Mouse (Mus musculus): Measurements from ENCODE around the gene AL732309.1. TPM values are rescaled to one million over a fixed set of nuclear protein-coding genes. Genes with fewer than 3 reads are reported as not detected.

AL732309.1 gene
- polyA plus RNA-seq, 1 experiment from 2014 or later, result 3.3 TPM

- peak within 1 kb of the TSS; percentile 83 for H3K4me3 ChIP-seq (ENCODE audit: low read depth, low read length)
- peaks cover 14% of the 10 kb centered on the region for H3K36me3 ChIP-seq (ENCODE audit: control insufficient read depth, insufficient read depth, low read length)
- peaks cover 20% of the 10 kb centered on the region for H3K4me1 ChIP-seq (ENCODE audit: control insufficient read depth, insufficient read depth, low read length)
- no peaks in the 10 kb centered on the region for H3K27me3 ChIP-seq (ENCODE audit: control insufficient read depth, insufficient read depth, low read length)
- peak within 1 kb of the TSS; percentile 91 for H3K9ac ChIP-seq (ENCODE audit: low read length)
- H3K9me3 ChIP-seq (ENCODE audit: control insufficient read depth, low read length), result no peaks in the 10 kb centered on the region
- H3K27ac ChIP-seq (ENCODE audit: low read depth, low read length), result peak within 1 kb of the TSS; percentile 59; the same call in 1 of the 2 replicates
- under 1% methylated on average over 55 of the region's 55 CpGs for WGBS
- peak within 1 kb of the TSS; percentile 97 for H3K4me2 ChIP-seq
- DNase-seq (ENCODE audit: low spot score, missing footprints), result peak; percentile 100
- ATAC-seq (ENCODE audit: low FRiP score), result peak; percentile 97
These were observed 25.3 kb upstream of the AL732309.1 start, which contains the start of the genes Ssna1 and Anapc2 for GRCm38 (mm10) chr2:25271827-25272511. Gene Ssna1 (minus strand): TSS chr2:25272438. Gene Anapc2 (plus strand): TSS chr2:25272478.

DNA sequence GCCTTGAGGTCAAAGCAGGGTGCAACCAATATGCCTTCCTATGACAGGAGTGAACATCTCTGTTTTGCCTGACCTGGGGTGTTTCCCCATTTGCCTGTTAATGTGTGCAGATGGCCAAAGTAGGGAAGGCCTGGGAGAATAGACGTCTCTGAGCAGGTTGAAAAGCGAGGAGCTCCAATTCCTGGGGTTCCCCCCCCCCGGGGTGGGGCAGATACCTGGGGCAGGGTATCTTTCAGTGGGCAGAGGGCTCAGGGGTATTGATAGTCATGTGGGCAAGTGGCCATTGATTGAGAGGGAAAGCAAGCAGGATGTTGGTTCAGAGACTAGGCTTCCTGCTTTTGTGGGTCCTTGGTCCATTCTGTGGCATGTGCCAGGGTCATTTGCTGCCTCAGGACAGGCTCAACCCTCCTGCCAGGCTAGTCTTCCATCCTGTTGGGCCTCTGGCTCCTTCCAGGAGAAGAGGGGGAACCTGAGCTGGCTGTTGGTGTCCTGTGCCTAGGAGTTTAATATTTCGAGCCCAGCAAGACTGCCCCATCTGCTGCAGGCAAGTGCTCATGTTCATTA, 21.2 kb upstream of the AL732309.1 start:
- Histone ChIP-seq H3K27ac (ENCODE audit: low read depth, low read length) (no peak overlapping the region), H3K4me2 (no peak overlapping the region), H3K27me3 (ENCODE audit: control insufficient read depth, insufficient read depth, low read length) (peaks cover 19% of the 10 kb centered on the region), H3K36me3 (ENCODE audit: control insufficient read depth, insufficient read depth, low read length) (peaks cover 2% of the 10 kb centered on the region; the same call in 1 of the 2 replicates), H3K9me3 (ENCODE audit: control insufficient read depth, low read length) (no peaks in the 10 kb centered on the region), H3K4me1 (ENCODE audit: control insufficient read depth, insufficient read depth, low read length) (peaks cover 24% of the 10 kb centered on the region), H3K9ac (ENCODE audit: low read length) (no peak overlapping the region), H3K4me3 (ENCODE audit: low read depth, low read length) (no peak overlapping the region)
- DNase-seq (ENCODE audit: low spot score, missing footprints), result peak; percentile 17
- ATAC-seq (ENCODE audit: low FRiP score), result no peak
- 75% methylated on average over 4 of the region's 4 CpGs for WGBS

DNA sequence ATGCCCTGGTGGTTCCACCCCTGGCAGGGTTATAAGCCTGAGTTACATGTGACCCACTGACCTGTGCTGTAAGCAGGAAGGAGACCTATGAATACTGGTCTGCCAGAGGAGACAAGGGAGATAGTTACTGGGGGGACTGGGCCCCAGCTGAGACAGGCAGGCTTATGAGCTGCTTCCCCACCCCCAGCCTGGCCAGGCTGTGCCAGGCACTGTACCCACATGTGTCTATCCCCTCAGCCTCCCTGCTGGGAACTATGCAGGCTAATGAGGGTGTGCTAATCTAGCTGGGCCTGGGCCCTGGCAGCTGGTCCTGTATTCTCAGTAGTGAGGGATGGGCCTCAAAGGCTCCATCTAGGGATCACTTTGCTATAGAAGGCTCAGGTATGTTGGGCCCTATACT, 20.6 kb upstream of the AL732309.1 start:
- no peak for ATAC-seq (ENCODE audit: low FRiP score)
- H3K4me3 ChIP-seq (ENCODE audit: low read depth, low read length), result no peak overlapping the region

DNA sequence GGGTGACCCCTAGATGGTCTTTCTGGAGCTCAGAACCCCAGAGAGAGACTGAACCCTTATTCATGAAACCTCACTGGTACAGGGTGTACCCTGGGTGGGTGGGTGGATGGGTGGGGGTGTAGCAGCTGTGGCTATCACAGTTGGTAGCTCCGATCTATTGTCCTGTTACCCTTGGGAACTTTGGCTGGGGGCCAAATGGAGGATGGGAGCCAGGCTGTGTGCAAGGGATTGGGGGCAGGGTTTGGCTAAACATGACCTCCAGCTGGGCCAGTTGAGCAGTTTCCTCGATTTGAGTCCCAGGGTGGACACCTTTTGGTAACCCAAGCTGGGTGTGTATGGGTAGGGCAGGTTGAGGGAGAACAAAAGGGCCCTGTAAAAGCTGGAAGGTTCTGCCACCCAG, 20.1 kb upstream of the AL732309.1 start:
- ATAC-seq (ENCODE audit: low FRiP score), result no peak
- Histone ChIP-seq H3K9me3 (ENCODE audit: control insufficient read depth, low read length) (no peaks in the 10 kb centered on the region), H3K4me3 (ENCODE audit: low read depth, low read length) (no peak overlapping the region), H3K9ac (ENCODE audit: low read length) (0 out of 2 replicates have a peak overlapping the region, but pooled peaks have one; percentile 13), H3K27ac (ENCODE audit: low read depth, low read length) (no peak overlapping the region), H3K4me1 (ENCODE audit: control insufficient read depth, insufficient read depth, low read length) (peaks cover 23% of the 10 kb centered on the region), H3K27me3 (ENCODE audit: control insufficient read depth, insufficient read depth, low read length) (peaks cover 19% of the 10 kb centered on the region), H3K4me2 (no peak overlapping the region), H3K36me3 (ENCODE audit: control insufficient read depth, insufficient read depth, low read length) (peaks cover 2% of the 10 kb centered on the region; the same call in 1 of the 2 replicates)
- peak; percentile 60 for DNase-seq (ENCODE audit: low spot score, missing footprints)
- WGBS, result 61% methylated on average over 2 of the region's 2 CpGs

More for the DNA sequence above, 20.6 kb upstream of the AL732309.1 start:
- Histone ChIP-seq H3K36me3 (ENCODE audit: control insufficient read depth, insufficient read depth, low read length) (peaks cover 2% of the 10 kb centered on the region; the same call in 1 of the 2 replicates), H3K4me2 (no peak overlapping the region), H3K27me3 (ENCODE audit: control insufficient read depth, insufficient read depth, low read length) (peaks cover 19% of the 10 kb centered on the region), H3K9me3 (ENCODE audit: control insufficient read depth, low read length) (no peaks in the 10 kb centered on the region), H3K4me1 (ENCODE audit: control insufficient read depth, insufficient read depth, low read length) (peaks cover 23% of the 10 kb centered on the region), H3K27ac (ENCODE audit: low read depth, low read length) (no peak overlapping the region), H3K9ac (ENCODE audit: low read length) (no peak overlapping the region)
- no peak for DNase-seq (ENCODE audit: low spot score, missing footprints)

GRCm38 (mm10) chr2:25265897-25266656, 19.4 kb upstream of the AL732309.1 start:
- 76% methylated on average over 6 of the region's 6 CpGs for WGBS
- Histone ChIP-seq H3K27ac (ENCODE audit: low read depth, low read length) (no peak overlapping the region), H3K27me3 (ENCODE audit: control insufficient read depth, insufficient read depth, low read length) (peaks cover 19% of the 10 kb centered on the region), H3K36me3 (ENCODE audit: control insufficient read depth, insufficient read depth, low read length) (peaks cover 2% of the 10 kb centered on the region; the same call in 1 of the 2 replicates), H3K4me1 (ENCODE audit: control insufficient read depth, insufficient read depth, low read length) (peaks cover 16% of the 10 kb centered on the region), H3K9ac (ENCODE audit: low read length) (0 out of 2 replicates have a peak overlapping the region, but pooled peaks have one; percentile 13), H3K4me3 (ENCODE audit: low read depth, low read length) (no peak overlapping the region), H3K9me3 (ENCODE audit: control insufficient read depth, low read length) (no peaks in the 10 kb centered on the region), H3K4me2 (no peak overlapping the region)
- peak; percentile 56 for DNase-seq (ENCODE audit: low spot score, missing footprints)
- no peak for ATAC-seq (ENCODE audit: low FRiP score)

DNA sequence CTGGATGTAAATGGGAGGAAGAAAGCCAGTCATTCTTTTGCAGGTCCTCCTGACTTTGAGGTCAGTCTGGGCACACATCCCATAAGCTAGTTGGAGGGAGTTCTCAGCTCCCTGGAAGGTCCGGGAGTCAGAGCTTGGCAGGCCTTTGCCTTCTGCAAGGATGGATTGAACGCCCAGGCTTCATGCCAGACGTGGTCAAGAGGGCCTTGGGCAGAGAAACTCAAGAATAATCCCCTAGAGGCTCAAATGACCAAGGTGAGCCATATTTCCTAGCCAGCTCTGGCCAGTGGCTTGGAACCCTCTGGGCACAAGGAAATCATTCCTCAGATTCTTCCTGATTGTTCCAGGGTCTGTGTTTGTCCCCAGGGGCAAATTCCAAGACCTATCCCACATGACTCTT, 18.2 kb upstream of the AL732309.1 start:
- no peak overlapping the region for H3K9ac ChIP-seq (ENCODE audit: low read length)
- 78% methylated on average over 3 of the region's 3 CpGs for WGBS
- ATAC-seq (ENCODE audit: low FRiP score) (no peak), DNase-seq (ENCODE audit: low spot score, missing footprints) (peak; percentile 54)
- H3K27me3 ChIP-seq (ENCODE audit: control insufficient read depth, insufficient read depth, low read length), result peaks cover 19% of the 10 kb centered on the region
- H3K27ac ChIP-seq (ENCODE audit: low read depth, low read length), result no peak overlapping the region
- H3K4me1 ChIP-seq (ENCODE audit: control insufficient read depth, insufficient read depth, low read length), result peaks cover 12% of the 10 kb centered on the region
- H3K4me3 ChIP-seq (ENCODE audit: low read depth, low read length), result no peak overlapping the region
- H3K36me3 ChIP-seq (ENCODE audit: control insufficient read depth, insufficient read depth, low read length), result peaks cover 2% of the 10 kb centered on the region; the same call in 1 of the 2 replicates
- H3K9me3 ChIP-seq (ENCODE audit: control insufficient read depth, low read length), result no peaks in the 10 kb centered on the region
- H3K4me2 ChIP-seq, result no peak overlapping the region

DNA sequence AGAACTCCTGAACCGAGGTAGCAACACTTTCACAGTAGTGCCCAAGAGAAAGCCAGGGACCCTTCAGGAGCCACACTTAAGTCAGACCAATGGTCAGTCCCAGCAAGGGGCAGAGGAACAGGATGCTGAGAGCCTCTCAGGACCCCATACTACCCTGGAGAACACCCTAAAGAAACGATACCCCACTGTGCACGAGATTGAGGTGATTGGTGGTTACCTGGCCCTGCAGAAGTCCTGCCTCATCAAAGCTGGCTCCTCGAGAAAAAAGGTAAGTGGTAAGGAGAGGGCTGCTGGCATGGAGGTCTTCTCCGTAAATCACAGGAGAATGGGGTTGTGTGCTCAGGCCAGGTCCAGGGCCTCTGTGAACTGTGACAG, 17.6 kb upstream of the AL732309.1 start:
- DNase-seq (ENCODE audit: low spot score, missing footprints) (peak; percentile 53), ATAC-seq (ENCODE audit: low FRiP score) (no peak)
- Histone ChIP-seq H3K27ac (ENCODE audit: low read depth, low read length) (no peak overlapping the region), H3K9me3 (ENCODE audit: control insufficient read depth, low read length) (no peaks in the 10 kb centered on the region), H3K4me2 (no peak overlapping the region), H3K27me3 (ENCODE audit: control insufficient read depth, insufficient read depth, low read length) (peaks cover 19% of the 10 kb centered on the region), H3K36me3 (ENCODE audit: control insufficient read depth, insufficient read depth, low read length) (peaks cover under 1% of the 10 kb centered on the region; the same call in 1 of the 2 replicates), H3K9ac (ENCODE audit: low read length) (no peak overlapping the region), H3K4me1 (ENCODE audit: control insufficient read depth, insufficient read depth, low read length) (peaks cover 12% of the 10 kb centered on the region), H3K4me3 (ENCODE audit: low read depth, low read length) (no peak overlapping the region)
- 77% methylated on average over 5 of the region's 5 CpGs for WGBS

DNA sequence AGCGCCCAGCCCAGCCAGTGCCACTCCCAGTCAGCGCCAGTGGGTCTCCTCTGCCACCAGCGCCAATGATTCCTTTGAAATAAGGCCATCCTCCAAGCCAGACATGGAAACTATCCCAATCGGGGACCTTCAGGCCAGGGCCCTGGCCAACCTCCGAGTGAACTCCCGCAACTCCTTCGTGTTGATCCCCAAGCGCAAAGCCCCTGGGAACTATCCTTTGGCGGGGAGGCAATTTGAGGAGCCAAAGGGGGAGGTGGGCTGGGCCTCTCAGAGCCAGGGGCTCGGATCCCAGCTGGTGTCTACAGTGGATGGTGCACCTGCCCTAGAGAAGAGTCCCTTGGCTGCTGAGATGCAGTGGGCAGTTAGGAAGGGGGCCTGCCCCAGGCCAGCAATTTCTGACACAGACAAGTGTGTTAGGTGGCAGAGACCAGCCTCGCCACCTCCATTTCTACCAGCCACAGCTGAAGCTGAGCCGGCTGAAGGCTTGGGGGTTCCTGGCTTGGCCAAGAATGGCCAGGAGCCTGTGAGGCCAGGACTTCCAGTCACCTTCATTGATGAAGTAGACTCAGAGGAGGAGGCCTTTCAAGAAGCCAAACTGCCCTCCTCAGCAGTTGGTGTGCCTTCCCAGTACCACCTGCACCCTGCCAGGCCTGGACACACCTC, 17.1 kb upstream of the AL732309.1 start:
- no peaks in the 10 kb centered on the region for H3K9me3 ChIP-seq (ENCODE audit: control insufficient read depth, low read length)
- H3K4me1 ChIP-seq (ENCODE audit: control insufficient read depth, insufficient read depth, low read length), result peaks cover 12% of the 10 kb centered on the region
- DNase-seq (ENCODE audit: low spot score, missing footprints) (peak; percentile 79), ATAC-seq (ENCODE audit: low FRiP score) (no peak)
- H3K9ac ChIP-seq (ENCODE audit: low read length), result peak overlapping the region; percentile 50
- 21% methylated on average over 12 of the region's 12 CpGs for WGBS
- peak overlapping the region; percentile 100 for H3K4me2 ChIP-seq
- H3K36me3 ChIP-seq (ENCODE audit: control insufficient read depth, insufficient read depth, low read length), result no peaks in the 10 kb centered on the region
- H3K27me3 ChIP-seq (ENCODE audit: control insufficient read depth, insufficient read depth, low read length), result peaks cover 19% of the 10 kb centered on the region
- H3K4me3 ChIP-seq (ENCODE audit: low read depth, low read length), result peak overlapping the region; percentile 65
- H3K27ac ChIP-seq (ENCODE audit: low read depth, low read length), result no peak overlapping the region
